Mouse (Mus musculus) midbrain, embryonic 11.5 days (tissue): ENCODE results near the gene Atad1. TPM values are rescaled to one million over a fixed set of nuclear protein-coding genes. Genes with fewer than 3 reads are reported as not detected.
"Not testable (repeated sequence)": the region's sequence is repeated elsewhere in the genome, so short reads cannot be mapped to it uniquely, and the experiment has no call there.

Source experiments
- ATAC-seq: fragments of 200-750 bp; cut with Nextera tagmentation; 2 replicates; pipeline ENCODE4 v1.8.0; 2017; ENCODE audit warnings: moderate TSS enrichment, moderate library complexity; ENCODE audit not compliant: low FRiP score
- DNase-seq: peaks from one replicate; pipeline ENCODE4 v3.0.0; 2015; ENCODE audit warnings: low spot score; ENCODE audit errors: missing footprints
- H3K27ac ChIP-seq: fragments of 300-500 bp; sonication (generic); 2 replicates; pipeline ENCODE4 v1.5.1; 2014; ENCODE audit warnings: low read depth, low read length
- H3K27me3 ChIP-seq: fragments of 300-500 bp; sonication (generic); 2 replicates; pipeline ENCODE4 v1.6.1; 2014; ENCODE audit warnings: mild to moderate bottlenecking, low read length, moderate library complexity, mixed read lengths; ENCODE audit not compliant: control insufficient read depth, insufficient read depth
- H3K36me3 ChIP-seq: fragments of 300-500 bp; sonication (generic); 2 replicates; pipeline ENCODE4 v1.6.1; 2014; ENCODE audit warnings: mild to moderate bottlenecking, low read length, moderate library complexity, mixed read lengths; ENCODE audit not compliant: control insufficient read depth, insufficient read depth
- H3K4me1 ChIP-seq: fragments of 300-500 bp; sonication (generic); 2 replicates; pipeline ENCODE4 v1.6.1; 2014; ENCODE audit warnings: low read length; ENCODE audit not compliant: control insufficient read depth, insufficient read depth
- H3K4me2 ChIP-seq: fragments of 300-500 bp; sonication (generic); 2 replicates; pipeline ENCODE4 v1.6.1; 2014; ENCODE audit warnings: mild to moderate bottlenecking, moderate library complexity
- H3K4me3 ChIP-seq: fragments of 300-500 bp; sonication (generic); 2 replicates; pipeline ENCODE4 v1.5.1; 2014; ENCODE audit warnings: low read depth, low read length
- H3K9ac ChIP-seq: fragments of 300-500 bp; sonication (generic); 2 replicates; pipeline ENCODE4 v1.6.1; 2014; ENCODE audit warnings: low read length
- H3K9me3 ChIP-seq: fragments of 300-500 bp; sonication (generic); 2 replicates; pipeline ENCODE4 v1.6.1; 2016; ENCODE audit warnings: low read length; ENCODE audit not compliant: control insufficient read depth
- WGBS: fragments of 180-500 bp; shearing (Covaris S2); extraction: QIAGEN DNeasy Blood & Tissue Kit; methylation state at CpG from one replicate; pipeline ENCODE4 v1.1.7; 2014; 5-methylcytosine and 5-hydroxymethylcytosine counted together
- polyA plus RNA-seq: library from polyadenylated mRNA; unstranded; fragments of >200 nt; fragmentation: Nextera tagmentation; extraction: Ambion mirVana; gene quantifications from 2 replicates; pipeline ENCODE4 v1.2.1, GENCODE M21; 2014

Atad1 gene
- polyA plus RNA-seq, 1 experiment from 2014 or later = 110 TPM

- Histone ChIP-seq H3K27me3 (no peaks in the 10 kb centered on the region), H3K4me1 (peaks cover 7% of the 10 kb centered on the region; the same call in 1 of the 2 replicates), H3K27ac (peak overlapping the region; percentile 90), H3K9me3 (no peaks in the 10 kb centered on the region), H3K36me3 (no peaks in the 10 kb centered on the region), H3K4me3 (peak overlapping the region; percentile 92), H3K9ac (peak overlapping the region; percentile 91), H3K4me2 (peak overlapping the region; percentile 74)
- ATAC-seq (peak; percentile 96), DNase-seq (peak; percentile 99)
- WGBS = under 1% methylated on average over 60 of the region's 63 CpGs
Measured at GRCm38 (mm10) chr19:32711761-32712541, 27.6 kb downstream of the Atad1 start.

DNA sequence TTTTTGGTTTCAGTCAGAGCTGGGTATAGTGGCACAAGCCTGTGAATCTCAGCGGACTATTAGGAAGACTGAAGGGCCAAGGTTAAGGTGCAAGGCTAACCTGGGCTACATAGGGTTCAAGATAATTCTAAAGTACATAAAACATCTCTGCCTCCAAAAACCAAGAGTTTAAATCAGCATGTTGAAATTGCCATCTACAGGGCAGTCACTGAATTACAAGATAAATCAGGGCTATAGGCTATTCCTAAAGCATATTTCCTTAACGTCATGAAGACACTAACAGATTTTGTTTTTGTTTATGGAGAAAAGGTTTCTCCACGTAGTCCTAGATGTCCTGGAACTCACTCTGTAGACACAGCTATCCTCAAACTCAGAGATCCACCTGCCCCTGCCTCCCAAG, 29.3 kb downstream of the Atad1 start:
- Histone ChIP-seq H3K27ac (no peak overlapping the region), H3K9me3 (no peaks in the 10 kb centered on the region), H3K9ac (no peak overlapping the region), H3K4me1 (peaks cover 7% of the 10 kb centered on the region; the same call in 1 of the 2 replicates), H3K4me3 (no peak overlapping the region), H3K4me2 (no peak overlapping the region), H3K36me3 (peaks cover 2% of the 10 kb centered on the region; the same call in 1 of the 2 replicates), H3K27me3 (no peaks in the 10 kb centered on the region)
- ATAC-seq (no peak), DNase-seq (peak; percentile 86)
- WGBS = 73% methylated on average over 3 of the region's 3 CpGs

DNA sequence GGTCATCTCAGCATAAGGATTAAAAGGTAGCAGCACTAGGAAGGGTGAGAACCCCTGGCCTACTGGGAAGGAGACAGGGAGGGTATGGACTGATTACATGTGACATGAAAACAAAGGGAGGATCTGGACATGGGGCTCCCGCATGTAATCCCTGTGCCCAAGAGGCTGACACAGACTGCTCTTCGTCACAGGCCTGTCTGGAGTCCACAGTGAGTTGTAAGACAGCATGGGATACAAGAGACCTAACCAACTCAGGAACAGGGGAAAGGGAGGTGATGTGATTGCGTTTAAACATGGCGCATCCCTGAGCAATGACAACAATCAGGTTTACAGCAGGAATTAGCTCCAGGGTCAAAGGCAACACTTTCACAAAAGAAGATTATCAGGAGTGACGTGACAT, 30.6 kb downstream of the Atad1 start:
- Histone ChIP-seq H3K36me3 (peaks cover 7% of the 10 kb centered on the region; the same call in 1 of the 2 replicates), H3K9ac (no peak overlapping the region), H3K4me3 (no peak overlapping the region), H3K27ac (no peak overlapping the region), H3K4me2 (no peak overlapping the region), H3K4me1 (peaks cover 7% of the 10 kb centered on the region; the same call in 1 of the 2 replicates), H3K9me3 (no peaks in the 10 kb centered on the region), H3K27me3 (no peaks in the 10 kb centered on the region)
- no peak for ATAC-seq
- DNase-seq = peak; percentile 53
- WGBS = 84% methylated on average over 5 of the region's 5 CpGs

GRCm38 (mm10) chr19:32702191-32702590, 37.4 kb downstream of the Atad1 start:
- no peaks in the 10 kb centered on the region for H3K9me3 ChIP-seq
- no peaks in the 10 kb centered on the region for H3K27me3 ChIP-seq
- DNase-seq (peak; percentile 74), ATAC-seq (no peak)
- no peak overlapping the region for H3K27ac ChIP-seq
- H3K4me2 ChIP-seq = no peak overlapping the region
- H3K9ac ChIP-seq = no peak overlapping the region
- H3K4me1 ChIP-seq = no peaks in the 10 kb centered on the region
- H3K4me3 ChIP-seq = no peak overlapping the region
- 85% methylated on average over 3 of the region's 3 CpGs for WGBS
- H3K36me3 ChIP-seq = peaks cover 12% of the 10 kb centered on the region; the same call in 1 of the 2 replicates

GRCm38 (mm10) chr19:32696674-32697073, 42.9 kb downstream of the Atad1 start:
- Histone ChIP-seq H3K36me3 (peaks cover 13% of the 10 kb centered on the region), H3K27me3 (no peaks in the 10 kb centered on the region), H3K4me2 (no peak overlapping the region), H3K9me3 (no peaks in the 10 kb centered on the region), H3K27ac (no peak overlapping the region), H3K9ac (no peak overlapping the region), H3K4me3 (no peak overlapping the region), H3K4me1 (no peaks in the 10 kb centered on the region)
- DNase-seq = peak; percentile 53
- 90% methylated on average over 2 of the region's 2 CpGs for WGBS
- no peak for ATAC-seq

- H3K4me3 ChIP-seq = no peak overlapping the region
- H3K4me2 ChIP-seq = no peak overlapping the region
- H3K9me3 ChIP-seq = no peaks in the 10 kb centered on the region
- H3K27me3 ChIP-seq = no peaks in the 10 kb centered on the region
- no peak overlapping the region for H3K9ac ChIP-seq
- no peak for ATAC-seq
- H3K36me3 ChIP-seq = peaks cover 12% of the 10 kb centered on the region
- DNase-seq = peak; percentile 77
- no peaks in the 10 kb centered on the region for H3K4me1 ChIP-seq
- 88% methylated on average over 6 of the region's 6 CpGs for WGBS
- no peak overlapping the region for H3K27ac ChIP-seq
Measured at GRCm38 (mm10) chr19:32689724-32690123, 49.9 kb downstream of the Atad1 start.

- 76% methylated on average over 3 of the region's 3 CpGs for WGBS
- not testable (repeated sequence) for H3K9ac ChIP-seq, H3K9me3 ChIP-seq, H3K4me3 ChIP-seq, ATAC-seq, H3K27me3 ChIP-seq, H3K36me3 ChIP-seq, H3K27ac ChIP-seq, H3K4me1 ChIP-seq, H3K4me2 ChIP-seq
- DNase-seq = peak; percentile 61
Measured at GRCm38 (mm10) chr19:32688227-32688626, 51.4 kb downstream of the Atad1 start.

- Histone ChIP-seq H3K27me3 (no peaks in the 10 kb centered on the region), H3K4me2 (no peak overlapping the region), H3K9me3 (no peaks in the 10 kb centered on the region), H3K4me3 (no peak overlapping the region), H3K36me3 (peaks cover 5% of the 10 kb centered on the region; the same call in 1 of the 2 replicates), H3K9ac (no peak overlapping the region), H3K4me1 (no peaks in the 10 kb centered on the region), H3K27ac (no peak overlapping the region)
- peak; percentile 70 for DNase-seq
- WGBS = 74% methylated on average over 5 of the region's 5 CpGs
- ATAC-seq = no peak
Measured at GRCm38 (mm10) chr19:32687721-32688120, 51.9 kb downstream of the Atad1 start.

GRCm38 (mm10) chr19:32683081-32683480, 56.5 kb downstream of the Atad1 start:
- WGBS = 93% methylated on average over 5 of the region's 5 CpGs
- ATAC-seq = no peak
- peaks cover 5% of the 10 kb centered on the region; the same call in 1 of the 2 replicates for H3K36me3 ChIP-seq

More at GRCm38 (mm10) chr19:32683081-32683480, 56.5 kb downstream of the Atad1 start:
- Histone ChIP-seq H3K27ac (no peak overlapping the region), H3K9ac (no peak overlapping the region), H3K4me3 (no peak overlapping the region), H3K27me3 (no peaks in the 10 kb centered on the region), H3K4me1 (no peaks in the 10 kb centered on the region), H3K4me2 (no peak overlapping the region), H3K9me3 (no peaks in the 10 kb centered on the region)
- DNase-seq = peak; percentile 59
